ENCODE assay signal across 18 mouse cellular contexts in the genomic region with DNA sequence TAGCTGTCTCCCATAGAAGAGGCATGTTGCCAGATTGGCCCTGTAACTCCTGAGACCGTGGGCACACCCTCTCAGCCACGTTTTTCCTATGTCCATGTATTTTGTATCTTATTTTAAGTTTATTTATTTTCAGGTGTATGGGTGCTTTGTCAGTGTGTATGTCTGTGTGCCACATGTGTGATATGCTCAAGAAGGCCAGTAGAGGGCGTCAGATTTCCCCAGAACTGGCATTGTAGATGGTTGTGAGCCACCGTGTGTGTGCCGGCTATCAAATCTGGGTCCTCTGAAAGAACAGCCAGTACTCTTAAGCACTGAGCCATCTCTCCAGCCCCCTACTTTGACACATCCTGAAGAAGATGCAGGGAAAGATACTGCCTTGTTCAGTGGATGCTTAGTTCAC. TPM values are rescaled to one million over a fixed set of nuclear protein-coding genes. Genes with fewer than 3 reads are reported as not detected.
DNase-seq lines count a peak whose midpoint lies in the region; ATAC-seq and TF ChIP-seq lines count a peak whose summit lies in the region.
"Had no signal": no experiment of that assay in that cellular context is flagged by ENCODE, and none has a peak within 500 bp of the region (broad histone marks: within the 10 kb centered on the region; RNA-seq: fewer than 3 reads in every experiment).

No protein-coding gene starts in this region.

- H3K36me3 ChIP-seq in midbrain, embryonic 13.5 days, result no peaks in the 10 kb centered on the region
- no peaks in the 10 kb centered on the region for H3K36me3 ChIP-seq in midbrain, embryonic 11.5 days (ENCODE audit: control insufficient read depth, insufficient read depth, low read length)
- no peaks in the 10 kb centered on the region for H3K36me3 ChIP-seq in hindbrain, embryonic 15.5 days
- H3K36me3 ChIP-seq: embryonic facial prominence, embryonic 12.5 days had no signal

- H3K9ac ChIP-seq in midbrain, embryonic 13.5 days (replicated peaks), result no peak overlapping the region
- H3K9ac ChIP-seq in midbrain, embryonic 11.5 days (ENCODE audit: low read length), result no peak overlapping the region
- H3K9ac ChIP-seq in hindbrain, embryonic 15.5 days, result no peak overlapping the region
- H3K9ac ChIP-seq: embryonic facial prominence, embryonic 12.5 days had no signal

- H3K27me3 ChIP-seq in midbrain, embryonic 13.5 days, result no peaks in the 10 kb centered on the region
- no peaks in the 10 kb centered on the region for H3K27me3 ChIP-seq in midbrain, embryonic 11.5 days (ENCODE audit: control insufficient read depth, insufficient read depth, low read length)
- no peaks in the 10 kb centered on the region for H3K27me3 ChIP-seq in hindbrain, embryonic 15.5 days
- H3K27me3 ChIP-seq: embryonic facial prominence, embryonic 12.5 days had no signal

- peak; percentile 4; the same call in 1 of the 2 replicates for TF ChIP-seq CTCF in gastrocnemius, adult 2 months (IDR thresholded peaks at IDR 0.05)

- no peaks in the 10 kb centered on the region for H3K9me3 ChIP-seq in midbrain, embryonic 13.5 days
- no peaks in the 10 kb centered on the region for H3K9me3 ChIP-seq in midbrain, embryonic 11.5 days (ENCODE audit: control insufficient read depth, low read length)
- no peaks in the 10 kb centered on the region for H3K9me3 ChIP-seq in hindbrain, embryonic 15.5 days
- H3K9me3 ChIP-seq: embryonic facial prominence, embryonic 12.5 days had no signal

- DNase-seq in gastrocnemius, adult 2 months, result no peak
- no peak for DNase-seq in gastrocnemius, postnatal 14 days
- DNase-seq in midbrain, embryonic 11.5 days (ENCODE audit: low spot score, missing footprints), result no peak
- DNase-seq in layer of hippocampus, postnatal 36 days, result no peak
- DNase-seq in adrenal gland, postnatal 36 days, result no peak
- DNase-seq in heart, adult 8-10 months (ENCODE audit: low spot score), result no peak
- DNase-seq: B cell, adult 2 months; cerebellum, postnatal 25 days; kidney, postnatal 36 days; liver; lung, postnatal 4 days; spleen, adult 18-20 months had no signal

- WGBS in midbrain, embryonic 13.5 days, result 68% methylated on average over 5 of the region's 5 CpGs
- WGBS in midbrain, embryonic 11.5 days, result 70% methylated on average over 5 of the region's 5 CpGs
- WGBS in hindbrain, embryonic 15.5 days, result 66% methylated on average over 5 of the region's 5 CpGs

- no peak for ATAC-seq in midbrain, embryonic 13.5 days
- ATAC-seq in midbrain, embryonic 11.5 days (ENCODE audit: low FRiP score), result no peak
- ATAC-seq in hindbrain, embryonic 15.5 days (ENCODE audit: low FRiP score, low read depth), result no peak
- ATAC-seq: intestine, embryonic 16.5 days had no signal

- H3K27ac ChIP-seq in gastrocnemius, adult 2 months, result no peak overlapping the region
- peak overlapping the region; percentile 89 for H3K27ac ChIP-seq in midbrain, embryonic 13.5 days
- H3K27ac ChIP-seq in midbrain, embryonic 11.5 days (ENCODE audit: low read depth, low read length), result no peak overlapping the region; the same call in 1 of the 2 replicates
- H3K27ac ChIP-seq in hindbrain, embryonic 15.5 days (replicated peaks), result peak overlapping the region; percentile 82
- H3K27ac ChIP-seq: embryonic facial prominence, embryonic 12.5 days had no signal

- H3K4me2 ChIP-seq in midbrain, embryonic 13.5 days (replicated peaks), result no peak overlapping the region
- no peak overlapping the region for H3K4me2 ChIP-seq in midbrain, embryonic 11.5 days
- no peak overlapping the region for H3K4me2 ChIP-seq in hindbrain, embryonic 15.5 days
- H3K4me2 ChIP-seq: embryonic facial prominence, embryonic 12.5 days had no signal

- peaks cover 28% of the 10 kb centered on the region for H3K4me1 ChIP-seq in midbrain, embryonic 13.5 days (replicated peaks)
- no peaks in the 10 kb centered on the region for H3K4me1 ChIP-seq in midbrain, embryonic 11.5 days (ENCODE audit: control insufficient read depth, insufficient read depth, low read length)
- H3K4me1 ChIP-seq in hindbrain, embryonic 15.5 days (replicated peaks), result peaks cover 21% of the 10 kb centered on the region
- H3K4me1 ChIP-seq: embryonic facial prominence, embryonic 12.5 days had no signal

- intact Hi-C loops in gastrocnemius, adult 2 months (cut with DNase I), result no loop called here
- intact Hi-C loops in gastrocnemius, postnatal 14 days (cut with DNase I; ENCODE audit: low total_unique reads), result no loop called here

- no peak overlapping the region for H3K4me3 ChIP-seq in gastrocnemius, adult 2 months
- no peak overlapping the region for H3K4me3 ChIP-seq in midbrain, embryonic 13.5 days (replicated peaks)
- H3K4me3 ChIP-seq in midbrain, embryonic 11.5 days (ENCODE audit: low read depth, low read length), result no peak overlapping the region
- H3K4me3 ChIP-seq in hindbrain, embryonic 15.5 days, result no peak overlapping the region
- H3K4me3 ChIP-seq: embryonic facial prominence, embryonic 12.5 days; myocyte had no signal

RNA-seq across cellular contexts. Expression of a gene that starts 12.2 kb away (rescaled TPM):
- total RNA-seq in gastrocnemius, adult 2 months (2021), result not detected
- total RNA-seq in gastrocnemius, postnatal 14 days (2021), result under 1 TPM in 1 of 2 experiments, not detected in 1; 0.04 TPM
- polyA plus RNA-seq in midbrain, embryonic 13.5 days (2015; fragmentation: Nextera tagmentation; extraction: Ambion mirVana), result not detected in 2 replicates
- not detected in 2 replicates for polyA plus RNA-seq in midbrain, embryonic 11.5 days (2014; fragmentation: Nextera tagmentation; extraction: Ambion mirVana)
- 0.04 TPM in 1 of 2 replicates, not detected in the other for polyA plus RNA-seq in hindbrain, embryonic 15.5 days (2015; fragmentation: Nextera tagmentation; extraction: Ambion mirVana)
- total RNA-seq in layer of hippocampus, postnatal 36 days (2021), result under 1 TPM; 0.38 to 0.42 TPM
- under 1 TPM in 1 of 2 experiments, not detected in 1; 0.23 TPM for total RNA-seq in adrenal gland, postnatal 36 days (2021)
- total RNA-seq in heart, adult 8-10 months (2022), result under 1 TPM in 2 of 4 experiments, not detected in 2; 0.05 to 0.11 TPM
- polyA plus RNA-seq: myocyte had no signal

RNA-seq across cellular contexts. Expression of a gene that starts 44.7 kb away (rescaled TPM):
- under 1 TPM in 1 of 2 experiments, not detected in 1; 0.10 TPM for total RNA-seq in gastrocnemius, adult 2 months (2021)
- total RNA-seq in gastrocnemius, postnatal 14 days (2021), result under 1 TPM in 1 of 2 experiments, not detected in 1; 0.04 TPM
- polyA plus RNA-seq in midbrain, embryonic 13.5 days (2015; fragmentation: Nextera tagmentation; extraction: Ambion mirVana), result 0.44 and 1.1 TPM in 2 replicates
- polyA plus RNA-seq in midbrain, embryonic 11.5 days (2014; fragmentation: Nextera tagmentation; extraction: Ambion mirVana), result 0.10 TPM in 1 of 2 replicates, not detected in the other
- polyA plus RNA-seq in hindbrain, embryonic 15.5 days (2015; fragmentation: Nextera tagmentation; extraction: Ambion mirVana), result 1.3 and 1.9 TPM in 2 replicates
- total RNA-seq in layer of hippocampus, postnatal 36 days (2021), result 1 to 10 TPM; 3.2 to 4.6 TPM
- not detected for total RNA-seq in adrenal gland, postnatal 36 days (2021)
- under 1 TPM in 1 of 4 experiments, not detected in 3; 0.06 TPM for total RNA-seq in heart, adult 8-10 months (2022)
- total RNA-seq: adrenal gland, adult 18-20 months had no signal
- polyA plus RNA-seq: myocyte had no signal

Comparison
In these comparisons a context has a peak if more than half of its experiments do, and no peak if none do; other contexts are left out.
1. H3K27ac ChIP-seq: peak in midbrain, embryonic 13.5 days (single experiment) and hindbrain, embryonic 15.5 days (single experiment); none in gastrocnemius, adult 2 months (single experiment) and midbrain, embryonic 11.5 days (single experiment).